Mouse (Mus musculus) layer of hippocampus, adult 11-12 months (tissue): Measurements from ENCODE around the gene Mmp25.
A peak's percentile ranks its signal among the peaks of the same experiment; 100 is the strongest.

ENCODE experiments used
- DNase-seq: peaks from one replicate; pipeline ENCODE4 v3.0.0; 2022; ENCODE audit warnings: low spot score

Gene Mmp25

GRCm38 (mm10) chr17:23664556-23665021 lies 19.5 kb upstream of the Mmp25 start:
- no peak for DNase-seq

DNA sequence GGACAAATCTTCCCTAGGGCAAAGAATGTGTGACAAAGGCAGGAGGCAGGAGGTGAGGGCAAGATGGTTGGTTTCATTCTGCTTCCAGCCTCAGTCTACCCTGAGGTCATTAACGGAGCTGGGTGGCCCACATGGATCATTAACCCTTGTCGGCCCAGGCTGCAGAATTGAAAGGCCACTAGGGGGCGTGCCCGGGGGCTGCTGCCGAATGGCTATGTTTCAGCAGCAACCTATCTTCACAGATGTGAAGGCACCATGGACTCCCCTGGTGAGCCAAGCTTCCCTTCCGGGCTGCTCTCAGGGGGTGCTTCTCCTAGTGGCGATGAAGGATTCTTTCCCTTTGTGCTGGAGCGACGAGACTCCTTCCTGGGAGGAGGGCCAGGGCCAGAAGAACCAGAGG lies 16.4 kb upstream of the Mmp25 start:
- no peak for DNase-seq

DNA sequence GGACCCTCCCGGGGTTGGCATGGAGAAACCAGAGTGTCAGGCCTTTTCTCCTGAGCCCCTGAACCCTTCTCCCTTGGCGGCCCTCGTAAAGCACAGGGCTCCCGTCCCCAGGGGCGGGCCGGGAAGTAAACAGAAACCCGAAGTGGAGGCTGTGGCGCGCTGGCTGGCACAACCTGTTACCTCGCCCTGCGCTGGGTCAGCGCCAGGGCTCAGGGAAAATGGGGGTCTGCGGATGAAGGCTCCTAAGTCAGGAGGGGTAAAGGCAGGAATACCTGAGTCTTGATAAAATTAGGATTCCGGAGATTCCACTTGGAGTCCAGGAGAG lies 15.8 kb upstream of the Mmp25 start:
- DNase-seq: no peak

- DNase-seq: no peak
These were observed 15.2 kb upstream of the Mmp25 start, which contains the start of gene Bicdl2 for GRCm38 (mm10) chr17:23660117-23660875. Gene Bicdl2 (plus strand): TSS chr17:23660506.

DNA sequence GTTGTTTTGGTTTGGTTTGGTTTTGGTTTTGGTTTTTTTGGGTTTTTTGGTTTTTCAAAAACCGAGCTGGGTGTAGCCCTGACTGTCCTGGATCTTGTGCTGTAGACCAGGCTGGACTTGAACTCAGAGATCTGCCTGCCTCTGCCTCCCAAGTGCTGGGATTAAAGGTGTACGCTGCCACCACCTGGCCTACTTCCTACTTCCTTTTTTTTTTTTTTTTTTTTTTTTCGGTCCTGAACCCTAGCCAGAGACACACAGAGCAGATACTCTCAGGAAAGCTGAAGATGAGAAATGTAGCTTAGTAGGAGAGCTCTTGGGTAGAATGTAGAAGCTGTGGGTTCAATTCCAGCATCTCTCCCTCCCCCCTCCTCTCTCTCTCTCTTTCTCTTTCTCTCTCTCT lies 13.4 kb upstream of the Mmp25 start:
- DNase-seq: no peak

DNA sequence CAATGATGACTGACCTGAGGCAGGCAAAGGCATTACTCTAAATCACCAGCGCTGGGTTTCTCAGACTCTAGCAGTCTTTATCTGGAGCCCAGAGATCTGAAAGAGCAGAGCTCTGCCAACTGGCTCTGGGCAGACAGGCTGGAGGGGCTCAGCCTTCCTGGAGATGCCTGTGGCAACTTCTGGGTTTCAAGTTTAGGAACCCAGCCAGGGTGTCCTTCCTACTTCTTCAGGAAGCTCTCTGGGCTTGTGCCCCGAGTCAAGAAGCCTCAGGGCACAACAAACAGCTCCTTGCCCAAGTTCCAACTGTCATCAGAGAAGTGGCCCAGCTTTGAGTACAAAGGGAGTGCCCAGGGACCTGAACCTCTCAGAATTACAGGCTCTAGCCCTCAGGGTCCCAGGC lies 9.3 kb upstream of the Mmp25 start:
- no peak for DNase-seq

GRCm38 (mm10) chr17:23654001-23654400 lies 8.9 kb upstream of the Mmp25 start:
- no peak for DNase-seq

DNA sequence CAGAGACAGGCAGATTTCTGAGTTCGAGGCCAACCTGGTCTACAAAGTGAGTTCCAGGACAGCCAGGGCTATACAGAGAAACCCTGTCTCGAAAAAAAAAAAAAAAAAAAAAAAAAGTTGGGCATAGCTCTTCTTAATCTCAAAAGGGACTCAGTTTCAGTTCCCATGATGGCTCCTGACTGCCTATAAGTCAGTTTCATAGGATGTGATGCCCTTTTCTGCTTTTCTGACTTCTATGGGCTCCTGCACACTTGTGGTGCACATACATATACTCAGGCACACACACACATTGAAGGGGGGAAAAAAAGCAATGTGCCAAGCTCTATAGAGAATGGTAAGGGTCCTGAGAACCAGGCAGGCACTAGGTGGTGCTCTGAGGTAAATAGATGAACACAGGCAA lies 8.2 kb upstream of the Mmp25 start:
- DNase-seq: no peak

- DNase-seq: no peak
These were observed 6.3 kb upstream of the Mmp25 start for GRCm38 (mm10) chr17:23651363-23651762.

DNA sequence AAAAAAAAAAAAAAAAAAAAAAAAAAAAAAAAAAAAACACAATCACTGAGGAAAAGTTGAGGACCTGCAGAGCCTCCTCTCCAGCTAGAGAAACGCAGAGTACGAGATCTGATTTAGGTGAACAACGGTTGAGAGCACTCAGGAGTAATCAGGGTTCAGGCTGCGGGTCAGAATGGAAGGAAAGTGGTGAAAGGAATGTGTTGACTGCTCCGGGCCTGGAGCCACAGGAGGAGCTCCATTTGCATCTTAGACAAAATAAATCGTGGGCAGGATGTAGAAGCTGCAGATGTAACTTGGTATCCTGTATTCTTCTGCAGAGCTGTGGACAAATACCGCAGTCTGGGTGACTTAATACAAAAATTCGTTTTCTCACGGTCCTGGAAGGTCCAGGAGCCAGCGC lies 817 bp upstream of the Mmp25 start:
- no peak for DNase-seq

DNA sequence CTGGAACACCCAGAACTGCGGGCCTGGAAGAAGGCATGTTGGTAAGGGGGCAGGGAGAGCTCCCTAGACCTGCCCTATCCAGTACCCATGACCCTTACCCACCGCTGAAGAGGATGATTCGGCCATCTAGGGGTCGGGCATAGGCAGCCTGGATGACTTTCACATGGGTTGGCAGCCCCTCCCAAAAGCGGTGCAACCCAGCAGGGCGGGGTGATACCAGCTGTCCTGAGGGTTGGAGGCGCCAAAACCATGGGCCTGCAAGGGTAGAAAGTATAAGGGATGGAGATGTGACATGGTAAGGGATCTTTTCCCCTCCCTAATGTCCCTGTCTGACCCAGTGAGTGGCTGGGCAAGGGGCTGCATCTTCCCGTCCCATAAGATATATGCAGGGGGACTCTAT lies 13.8 kb downstream of the Mmp25 start:
- DNase-seq: no peak

DNA sequence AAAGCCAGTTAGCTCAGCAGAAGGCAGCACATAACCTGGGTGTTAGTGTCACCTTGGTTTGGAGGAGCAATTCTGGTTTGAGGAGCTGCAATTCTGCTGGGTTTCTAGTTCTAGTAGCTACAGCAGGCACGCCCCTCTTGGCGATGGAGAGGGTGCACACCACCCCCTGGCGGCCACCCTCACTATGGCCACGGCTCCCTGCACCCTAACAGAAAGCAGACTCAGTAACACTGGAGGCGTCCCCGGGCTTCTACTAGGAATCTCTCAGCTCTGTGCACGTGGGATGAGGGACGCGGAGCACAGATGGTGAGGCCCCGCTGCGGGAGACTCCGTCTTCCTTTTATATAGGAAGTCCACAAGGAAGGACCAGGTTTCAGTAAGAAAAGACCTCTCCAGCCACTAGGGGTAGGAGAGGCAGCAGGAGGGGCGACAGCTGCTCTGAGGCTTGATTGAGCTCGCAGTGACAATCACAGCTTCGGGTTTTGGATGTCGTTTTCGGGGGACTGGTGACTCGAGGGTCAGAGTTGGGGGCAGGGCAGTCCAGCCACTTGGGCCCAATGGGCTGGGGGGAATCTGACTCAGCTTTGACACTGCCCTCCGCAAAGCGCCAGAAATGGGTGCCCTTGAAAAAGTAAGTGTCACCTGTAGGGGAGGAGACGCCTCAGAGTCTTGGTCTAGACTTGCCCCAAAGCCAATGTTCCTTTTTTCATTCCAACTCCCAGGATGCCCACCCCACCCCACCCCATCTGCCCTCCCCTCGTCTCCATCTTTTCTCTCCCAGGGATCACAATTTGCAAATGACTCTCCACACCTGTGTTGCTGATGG lies 14.7 kb downstream of the Mmp25 start:
- DNase-seq: peak; percentile 87

- DNase-seq: no peak
These were observed 17.3 kb downstream of the Mmp25 start for GRCm38 (mm10) chr17:23627813-23628212.

GRCm38 (mm10) chr17:23620351-23620750 lies 24.7 kb downstream of the Mmp25 start:
- no peak for DNase-seq

DNA sequence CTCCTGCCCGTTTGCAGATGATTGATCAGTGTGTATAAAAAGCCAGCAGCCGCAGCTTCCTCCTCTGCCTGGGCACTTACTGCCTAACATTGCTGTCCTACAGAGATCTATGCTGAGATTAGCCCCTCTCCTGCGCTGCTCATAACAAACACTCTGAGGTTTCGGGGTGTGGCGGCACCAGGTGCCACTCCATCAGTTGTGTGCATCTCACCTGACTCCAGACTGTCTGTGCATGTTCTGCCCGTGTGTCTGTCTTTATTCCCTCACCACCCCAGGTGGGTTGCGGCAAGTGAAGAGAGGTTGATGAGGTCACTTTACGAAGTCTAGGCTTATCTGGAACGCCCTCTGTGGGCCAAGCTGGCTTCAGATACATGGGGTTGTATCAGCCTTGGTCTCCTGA lies 28.0 kb downstream of the Mmp25 start:
- no peak for DNase-seq

DNA sequence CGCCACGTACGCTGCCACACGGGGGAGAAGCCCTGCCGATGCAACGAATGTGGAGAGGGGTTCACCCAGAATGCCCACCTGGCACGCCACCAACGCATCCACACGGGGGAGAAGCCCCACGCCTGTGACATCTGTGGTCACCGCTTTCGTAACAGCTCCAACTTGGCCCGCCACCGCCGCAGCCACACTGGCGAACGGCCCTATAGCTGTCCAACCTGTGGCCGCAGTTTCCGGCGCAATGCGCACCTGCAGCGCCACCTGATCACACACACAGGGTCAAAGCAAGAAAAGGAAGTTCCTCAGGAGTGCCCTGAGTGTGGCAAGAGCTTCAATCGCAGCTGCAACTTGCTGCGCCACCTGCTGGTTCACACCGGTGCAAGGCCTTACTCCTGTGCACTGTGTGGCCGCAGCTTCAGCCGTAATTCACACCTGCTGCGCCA lies 34.7 kb downstream of the Mmp25 start:
- DNase-seq: peak; percentile 28

- no peak for DNase-seq
These were observed 35.5 kb downstream of the Mmp25 start for GRCm38 (mm10) chr17:23609612-23610011.

- no peak for DNase-seq
These were observed 39.9 kb downstream of the Mmp25 start for GRCm38 (mm10) chr17:23605220-23605619.

DNA sequence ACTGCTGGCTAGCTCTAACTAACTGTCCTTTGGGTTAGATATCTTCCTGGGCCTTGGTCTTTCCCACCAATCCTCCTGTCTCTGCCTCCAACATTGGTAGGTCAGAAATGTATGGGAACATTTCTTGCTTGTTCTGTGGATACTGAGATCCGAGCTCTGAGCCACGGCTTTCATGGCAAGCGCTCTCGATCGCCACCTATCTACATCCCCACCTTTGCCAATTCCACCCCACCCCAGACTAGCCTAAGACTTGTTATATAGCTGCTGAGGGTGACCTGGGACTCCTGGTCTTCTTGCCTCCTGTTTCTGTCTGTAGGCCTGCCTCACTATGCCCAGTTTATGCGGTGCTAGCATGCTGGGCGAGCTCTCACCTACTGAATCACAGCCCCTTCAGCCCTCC lies 40.7 kb downstream of the Mmp25 start:
- DNase-seq: no peak

DNA sequence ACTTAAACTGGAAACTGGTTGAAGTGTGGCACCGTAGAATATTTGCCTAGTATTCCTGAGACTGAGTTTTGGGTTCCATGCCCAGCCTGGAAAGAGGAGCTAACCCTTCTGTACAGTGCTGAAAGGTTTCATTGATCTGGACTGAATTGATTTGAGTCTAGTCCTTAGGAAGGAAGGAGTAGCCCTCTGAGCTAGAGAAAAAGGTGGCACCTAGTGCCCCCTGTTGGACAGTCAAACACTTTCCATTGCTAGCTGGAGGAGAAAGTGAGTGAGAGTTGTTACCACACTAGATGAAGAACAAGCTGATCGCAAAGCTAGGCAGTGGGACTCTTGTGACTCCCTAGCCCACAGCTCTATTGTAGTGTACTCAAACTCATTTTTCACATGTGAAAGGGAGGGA lies 41.5 kb downstream of the Mmp25 start:
- DNase-seq: no peak

DNA sequence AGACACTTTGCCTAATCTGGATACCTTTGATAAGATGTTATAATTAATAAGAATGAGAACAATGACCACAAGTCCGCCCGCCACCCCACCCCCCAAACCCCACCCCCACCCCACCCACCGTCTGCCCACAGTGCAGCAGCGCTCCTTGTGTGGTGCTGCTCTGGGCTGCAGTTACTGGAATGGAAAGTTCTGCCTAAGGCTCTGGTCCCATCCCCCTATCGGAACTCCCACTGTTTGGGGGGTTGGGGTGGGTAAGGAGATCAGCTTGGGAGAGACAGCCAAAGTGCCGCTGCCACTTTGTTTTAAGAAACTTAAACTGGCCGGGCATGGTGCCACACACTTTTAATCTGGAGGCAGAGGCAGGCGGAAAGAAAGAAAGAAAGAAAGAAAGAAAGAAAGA lies 42.0 kb downstream of the Mmp25 start:
- no peak for DNase-seq

- DNase-seq: no peak
These were observed 43.1 kb downstream of the Mmp25 start for GRCm38 (mm10) chr17:23601836-23602585.
